In genomic region chr11:120206669-120207090, GRCm38 (mm10) we compare ENCODE assay signal across 11 mouse cellular contexts. TPM values are rescaled to one million over a fixed set of nuclear protein-coding genes. Genes with fewer than 3 reads are reported as not detected.
A peak's percentile ranks its signal among the peaks of the same experiment; 100 is the strongest.
DNase-seq lines count a peak whose midpoint lies in the region; ATAC-seq lines count a peak whose summit lies in the region.
"Had no signal": no experiment of that assay in that cellular context is flagged by ENCODE, and none has a peak within 500 bp of the region (broad histone marks: within the 10 kb centered on the region; RNA-seq: fewer than 3 reads in every experiment).

No protein-coding gene starts in this region.

- peaks cover 3% of the 10 kb centered on the region; the same call in 1 of the 2 replicates for H3K4me1 ChIP-seq in liver, embryonic 15.5 days (replicated peaks)
- H3K4me1 ChIP-seq in liver, embryonic 12.5 days = 0 out of 2 replicates have a peak, but pooled peaks cover 3% of the 10 kb centered on the region
- peaks cover 27% of the 10 kb centered on the region for H3K4me1 ChIP-seq in heart, embryonic 12.5 days (replicated peaks)
- H3K4me1 ChIP-seq in intestine, embryonic 15.5 days (replicated peaks) = peaks cover 13% of the 10 kb centered on the region; the same call in 1 of the 2 replicates

- peak; percentile 31; the same call in 1 of the 2 replicates for ATAC-seq in liver, embryonic 15.5 days (ENCODE audit: insufficient read depth)
- ATAC-seq in liver, embryonic 12.5 days = no peak
- ATAC-seq in heart, embryonic 12.5 days (ENCODE audit: insufficient number of reproducible peaks, low FRiP score) = peak; percentile 66; the same call in 1 of the 2 replicates
- ATAC-seq in intestine, embryonic 15.5 days = peak; percentile 55

- H3K36me3 ChIP-seq in liver, embryonic 15.5 days (replicated peaks) = no peaks in the 10 kb centered on the region
- no peaks in the 10 kb centered on the region for H3K36me3 ChIP-seq in liver, embryonic 12.5 days
- no peaks in the 10 kb centered on the region for H3K36me3 ChIP-seq in heart, embryonic 12.5 days
- no peaks in the 10 kb centered on the region for H3K36me3 ChIP-seq in intestine, embryonic 15.5 days
- H3K36me3 ChIP-seq: G1E had no signal

- H3K4me3 ChIP-seq in liver, embryonic 15.5 days (replicated peaks) = no peak overlapping the region
- no peak overlapping the region for H3K4me3 ChIP-seq in liver, embryonic 12.5 days
- no peak overlapping the region for H3K4me3 ChIP-seq in heart, embryonic 12.5 days
- H3K4me3 ChIP-seq in intestine, embryonic 15.5 days (replicated peaks) = no peak overlapping the region

- DNase-seq in lung, postnatal 4 days = peak; percentile 57 to 82
- DNase-seq in layer of hippocampus, adult 9-11 months = no peak
- no peak for DNase-seq in frontal cortex, postnatal 10 days (ENCODE audit: low spot score in 2 of 2)
- DNase-seq: adrenal gland, postnatal 14 days; cerebellum, postnatal 25 days; right cerebral cortex, adult 18-20 months had no signal

- no peak overlapping the region for H3K9ac ChIP-seq in liver, embryonic 15.5 days
- no peak overlapping the region for H3K9ac ChIP-seq in liver, embryonic 12.5 days
- H3K9ac ChIP-seq in heart, embryonic 12.5 days = 0 out of 2 replicates have a peak overlapping the region, but pooled peaks have one; percentile 0
- no peak overlapping the region for H3K9ac ChIP-seq in intestine, embryonic 15.5 days

- H3K4me2 ChIP-seq in liver, embryonic 15.5 days = no peak overlapping the region
- H3K4me2 ChIP-seq in liver, embryonic 12.5 days = no peak overlapping the region
- peak overlapping the region; percentile 28 for H3K4me2 ChIP-seq in heart, embryonic 12.5 days
- peak overlapping the region; percentile 17; the same call in 1 of the 2 replicates for H3K4me2 ChIP-seq in intestine, embryonic 15.5 days (replicated peaks)

- no peaks in the 10 kb centered on the region for H3K9me3 ChIP-seq in liver, embryonic 15.5 days (replicated peaks)
- no peaks in the 10 kb centered on the region for H3K9me3 ChIP-seq in liver, embryonic 12.5 days (replicated peaks)
- H3K9me3 ChIP-seq in heart, embryonic 12.5 days (replicated peaks) = no peaks in the 10 kb centered on the region
- no peaks in the 10 kb centered on the region for H3K9me3 ChIP-seq in intestine, embryonic 15.5 days
- H3K9me3 ChIP-seq: G1E had no signal

- 49% methylated on average over 5 of the region's 5 CpGs for WGBS in liver, embryonic 15.5 days (ENCODE audit: insufficient replicate concordance)
- 40% methylated on average over 5 of the region's 5 CpGs for WGBS in liver, embryonic 12.5 days (ENCODE audit: insufficient replicate concordance)
- 17% methylated on average over 5 of the region's 5 CpGs for WGBS in heart, embryonic 12.5 days
- 25% methylated on average over 5 of the region's 5 CpGs for WGBS in intestine, embryonic 15.5 days

- peaks cover 7% of the 10 kb centered on the region; the same call in 1 of the 2 replicates for H3K27me3 ChIP-seq in liver, embryonic 15.5 days
- H3K27me3 ChIP-seq in liver, embryonic 12.5 days (replicated peaks) = peaks cover 20% of the 10 kb centered on the region
- no peaks in the 10 kb centered on the region for H3K27me3 ChIP-seq in heart, embryonic 12.5 days (replicated peaks)
- no peaks in the 10 kb centered on the region for H3K27me3 ChIP-seq in intestine, embryonic 15.5 days (replicated peaks)

- 0 out of 2 replicates have a peak overlapping the region, but pooled peaks have one; percentile 24 for H3K27ac ChIP-seq in liver, embryonic 15.5 days (replicated peaks)
- H3K27ac ChIP-seq in liver, embryonic 12.5 days = no peak overlapping the region
- H3K27ac ChIP-seq in heart, embryonic 12.5 days (ENCODE audit: poor library complexity, severe bottlenecking) = peak overlapping the region; percentile 89
- peak overlapping the region; percentile 77 for H3K27ac ChIP-seq in intestine, embryonic 15.5 days

RNA-seq across cellular contexts. Expression of gene Bahcc1, which starts 26.1 kb away (rescaled TPM):
- polyA plus RNA-seq in liver, embryonic 15.5 days (2015; fragmentation: Nextera tagmentation; extraction: Ambion mirVana) = 0.91 and 1.0 TPM in 2 replicates
- 3.0 and 3.5 TPM in 2 replicates for polyA plus RNA-seq in liver, embryonic 12.5 days (2016; fragmentation: Nextera tagmentation; extraction: Ambion mirVana)
- 6.5 and 7.6 TPM in 2 replicates for polyA plus RNA-seq in heart, embryonic 12.5 days (2016; fragmentation: Nextera tagmentation; extraction: Ambion mirVana)
- polyA plus RNA-seq in intestine, embryonic 15.5 days (2015; fragmentation: Nextera tagmentation; extraction: Ambion mirVana) = 5.8 and 7.1 TPM in 2 replicates

RNA-seq across cellular contexts. Expression of gene Slc38a10, which starts 55.5 kb away (rescaled TPM):
- polyA plus RNA-seq in liver, embryonic 15.5 days (2015; fragmentation: Nextera tagmentation; extraction: Ambion mirVana) = 34.0 and 38.8 TPM in 2 replicates
- 54.9 and 55.2 TPM in 2 replicates for polyA plus RNA-seq in liver, embryonic 12.5 days (2016; fragmentation: Nextera tagmentation; extraction: Ambion mirVana)
- 114 and 117 TPM in 2 replicates for polyA plus RNA-seq in heart, embryonic 12.5 days (2016; fragmentation: Nextera tagmentation; extraction: Ambion mirVana)
- polyA plus RNA-seq in intestine, embryonic 15.5 days (2015; fragmentation: Nextera tagmentation; extraction: Ambion mirVana) = 81.8 and 88.2 TPM in 2 replicates

Comparison
In these comparisons a context has a peak if more than half of its experiments do, and no peak if none do; other contexts are left out.
1. H3K4me2 ChIP-seq: peak in heart, embryonic 12.5 days (single experiment) and intestine, embryonic 15.5 days (single experiment); none in liver, embryonic 15.5 days (single experiment) and liver, embryonic 12.5 days (single experiment).
2. DNase-seq: peak in lung, postnatal 4 days (2 of 2); none in layer of hippocampus, adult 9-11 months (single experiment) and frontal cortex, postnatal 10 days (0 of 2).